Mouse (Mus musculus) liver, embryonic 14.5 days (tissue): ENCODE results near the gene Fmo6.

Experiments used
- CTCF ChIP-seq: IDR thresholded peaks from 2 replicates; pipeline ENCODE4 v1.5.1; 2016; ENCODE audit warnings: antibody characterized with exemption, low read depth, control low read depth
- EP300 ChIP-seq: IDR thresholded peaks from 2 replicates; pipeline ENCODE4 v1.6.1; 2016; ENCODE audit warnings: antibody characterized with exemption, low read depth

DNA sequence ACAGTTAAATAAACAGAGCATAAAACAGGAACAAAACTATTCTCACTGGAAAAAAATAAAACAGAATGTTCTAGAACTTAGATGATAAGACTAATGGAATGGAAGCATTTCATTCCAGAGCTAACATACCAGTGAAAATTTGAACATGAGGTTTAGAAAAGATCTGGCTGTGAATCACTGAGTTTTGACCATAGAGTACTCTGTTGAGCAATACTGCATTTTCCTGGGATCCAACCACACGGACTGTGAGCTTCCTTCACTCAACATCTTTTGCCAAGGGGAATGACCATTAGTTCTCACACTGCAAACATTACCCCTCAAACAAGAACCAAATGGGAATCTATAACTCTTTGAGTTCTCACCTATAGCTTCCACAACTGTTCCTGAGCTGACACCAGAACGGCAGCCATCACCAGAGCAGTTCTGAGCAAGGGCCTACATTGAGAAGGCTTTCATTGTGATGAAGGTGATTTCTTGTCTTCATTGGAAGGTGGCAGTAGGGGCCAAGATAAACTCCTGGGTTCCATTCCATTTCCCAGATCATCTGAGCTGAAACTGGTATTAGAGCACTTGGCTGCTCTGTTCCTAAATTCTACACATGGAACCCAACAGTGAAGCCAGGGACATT, 48.9 kb upstream of the Fmo6 start:
- TF ChIP-seq CTCF (no peak), EP300 (no peak)
